Mouse (Mus musculus) heart, adult 11 months (tissue): ENCODE results near the gene Btbd35f13.
A peak's percentile ranks its signal among the peaks of the same experiment; 100 is the strongest.
"Not testable (repeated sequence)": the region's sequence is repeated elsewhere in the genome, so short reads cannot be mapped to it uniquely, and the experiment has no call there.

Experiments
- DNase-seq: peaks from one replicate; pipeline ENCODE4 v3.0.0; 2022

The Btbd35f13 gene

GRCm38 (mm10) chrX:33656872-33657271 lies at the start of gene Btbd35f13:
TSS of gene Btbd35f13 (plus strand) at chrX:33657172.
- peak; percentile 12 for DNase-seq

- not testable (repeated sequence) for DNase-seq
These were observed 45.3 kb downstream of the Btbd35f13 start, which contains the start of gene Btbd35f14 for GRCm38 (mm10) chrX:33702249-33702648. TSS of gene Btbd35f14 (minus strand) at chrX:33702349.
